Mouse (Mus musculus): ENCODE measurements around the gene Hlcs. TPM values are rescaled to one million over a fixed set of nuclear protein-coding genes. Genes with fewer than 3 reads are reported as not detected.

Gene Hlcs
- polyA plus RNA-seq, 1 experiment = 9.5 TPM

DNA sequence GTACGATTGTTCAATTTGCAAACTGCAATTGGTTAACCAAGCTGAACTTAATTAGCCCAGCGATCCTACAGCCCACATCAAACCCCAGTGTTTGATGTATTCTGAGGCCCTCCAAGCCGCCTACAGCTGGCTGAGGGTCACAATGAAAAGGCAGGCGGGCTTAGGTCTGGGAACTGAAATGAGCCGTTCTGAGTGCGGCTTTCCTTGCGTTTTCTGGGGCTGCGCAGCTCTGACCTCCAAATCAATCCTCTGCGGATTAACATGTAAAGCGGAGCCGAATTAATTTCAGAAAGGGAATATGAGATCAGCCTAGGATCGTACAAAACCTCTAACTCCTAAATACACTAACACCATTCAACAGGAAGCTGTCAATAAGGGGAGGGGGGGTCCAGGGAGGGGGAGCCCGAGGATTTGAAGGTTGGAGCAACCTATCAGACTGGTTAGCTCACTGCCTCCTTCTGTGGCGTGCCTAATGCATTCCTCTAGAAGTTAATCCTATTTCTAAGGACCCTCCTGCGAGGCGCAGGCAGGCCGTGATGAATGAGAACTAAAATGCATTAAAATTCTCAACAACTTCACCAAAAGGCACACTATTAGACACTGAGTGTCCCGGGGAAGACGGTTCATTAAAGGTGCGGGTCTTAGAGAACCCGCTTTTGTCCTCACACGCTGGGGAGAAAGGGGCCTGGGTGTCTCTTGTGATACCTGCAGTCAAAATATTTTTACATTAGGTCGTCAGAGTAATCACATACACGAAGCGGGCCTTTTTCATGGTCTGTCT is 133.8 kb downstream of the Hlcs start:
- Histone ChIP-seq H3K4me1 (ENCODE audit: control insufficient read depth, insufficient read depth, low read length) (no peaks in the 10 kb centered on the region), H3K4me3 (replicated peaks; ENCODE audit: extremely low read depth, low read depth, low read length) (no peak overlapping the region)
- no peak for DNase-seq
- 65% methylated on average over 25 of the region's 25 CpGs for WGBS
- TF ChIP-seq CTCF (IDR thresholded peaks at IDR 0.05; ENCODE audit: insufficient read depth, low read length) (no peak), POLR2A (IDR thresholded peaks at IDR 0.05; ENCODE audit: borderline replicate concordance, extremely low read depth, low read depth, low read length) (no peak)

DNA sequence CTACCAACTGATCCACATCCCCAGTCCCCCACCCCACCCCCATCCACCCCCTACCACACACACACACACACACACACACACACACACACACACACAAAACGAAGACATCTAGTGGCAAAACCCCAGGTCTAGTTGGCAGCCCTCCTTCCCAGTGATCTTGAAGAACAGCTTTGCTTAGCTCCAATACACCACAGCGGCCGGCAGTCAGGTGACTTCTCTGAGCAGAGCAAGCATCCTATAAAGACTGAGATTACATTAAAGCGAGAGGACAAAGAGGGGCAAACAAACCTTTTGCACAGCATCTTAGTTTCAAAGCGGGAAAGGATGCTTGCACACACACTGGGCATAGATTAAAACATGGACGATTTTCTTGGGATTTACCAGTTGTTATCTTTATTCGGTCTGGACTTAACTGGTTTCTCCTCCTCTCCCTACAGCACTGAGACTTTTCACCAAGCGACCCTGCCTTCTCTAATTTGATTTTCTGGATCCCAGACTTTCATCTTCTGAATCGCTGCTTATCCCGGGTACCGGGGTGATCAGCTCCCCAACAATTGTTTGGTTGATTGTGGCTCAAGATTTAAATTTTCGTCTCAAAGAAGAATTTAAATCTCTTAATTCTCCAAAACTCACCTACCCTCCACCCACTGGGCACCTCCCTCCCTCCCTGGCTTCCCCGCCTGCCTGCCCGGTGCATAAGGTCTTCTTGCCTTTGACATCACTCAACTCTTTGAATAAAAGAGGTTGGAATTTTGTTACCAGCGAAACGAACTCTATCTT is 134.7 kb downstream of the Hlcs start:
- no peaks in the 10 kb centered on the region for H3K4me1 ChIP-seq (ENCODE audit: control insufficient read depth, insufficient read depth, low read length)
- WGBS = 86% methylated on average over 16 of the region's 16 CpGs
- no peak overlapping the region for H3K4me3 ChIP-seq (replicated peaks; ENCODE audit: extremely low read depth, low read depth, low read length)
- DNase-seq = no peak
- TF ChIP-seq POLR2A (IDR thresholded peaks at IDR 0.05; ENCODE audit: borderline replicate concordance, extremely low read depth, low read depth, low read length) (no peak), CTCF (IDR thresholded peaks at IDR 0.05; ENCODE audit: insufficient read depth, low read length) (no peak)

DNA sequence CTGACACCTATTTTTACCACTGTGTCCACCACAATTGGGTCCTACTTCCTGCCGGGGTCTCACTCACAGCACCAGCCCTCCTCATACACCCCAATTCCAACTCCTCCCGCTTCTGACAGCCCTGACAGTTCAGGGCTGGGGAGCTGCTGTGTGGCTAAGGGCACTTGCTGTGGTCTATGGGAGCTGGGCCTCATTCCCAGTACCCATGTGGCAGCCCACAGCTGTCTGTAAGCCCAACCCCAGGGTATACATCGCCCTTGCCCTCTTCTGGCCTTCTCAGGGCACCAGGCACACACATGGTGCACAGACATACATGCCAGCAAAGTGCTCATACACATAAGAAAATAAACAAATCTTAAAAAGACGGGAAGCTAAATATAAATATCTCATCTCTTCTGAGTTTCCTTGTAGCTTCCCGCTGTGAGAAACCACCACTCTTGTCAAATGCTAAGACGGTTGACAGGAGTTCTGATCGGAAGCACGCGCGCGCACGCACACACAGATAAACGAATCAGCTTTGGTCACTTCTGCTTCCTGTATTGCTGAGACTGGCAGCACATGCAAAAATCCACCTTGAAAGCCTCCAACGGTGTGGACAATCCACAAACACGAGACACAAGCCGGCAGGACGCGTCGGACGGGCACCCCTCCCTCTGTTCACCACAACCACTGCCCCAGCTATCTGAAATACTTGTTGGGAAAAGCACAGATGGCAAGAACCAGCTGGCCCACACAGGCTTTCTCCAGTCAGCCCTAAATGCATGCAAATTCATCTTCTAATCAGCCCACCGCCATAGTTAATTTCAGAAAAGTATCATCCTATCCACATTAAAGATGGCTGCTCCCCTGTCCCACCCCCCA is 136.1 kb downstream of the Hlcs start:
- Histone ChIP-seq H3K4me3 (replicated peaks; ENCODE audit: extremely low read depth, low read depth, low read length) (no peak overlapping the region), H3K4me1 (ENCODE audit: control insufficient read depth, insufficient read depth, low read length) (no peaks in the 10 kb centered on the region)
- DNase-seq = no peak
- TF ChIP-seq CTCF (IDR thresholded peaks at IDR 0.05; ENCODE audit: insufficient read depth, low read length) (no peak), POLR2A (IDR thresholded peaks at IDR 0.05; ENCODE audit: borderline replicate concordance, extremely low read depth, low read depth, low read length) (no peak)
- 68% methylated on average over 21 of the region's 21 CpGs for WGBS

DNA sequence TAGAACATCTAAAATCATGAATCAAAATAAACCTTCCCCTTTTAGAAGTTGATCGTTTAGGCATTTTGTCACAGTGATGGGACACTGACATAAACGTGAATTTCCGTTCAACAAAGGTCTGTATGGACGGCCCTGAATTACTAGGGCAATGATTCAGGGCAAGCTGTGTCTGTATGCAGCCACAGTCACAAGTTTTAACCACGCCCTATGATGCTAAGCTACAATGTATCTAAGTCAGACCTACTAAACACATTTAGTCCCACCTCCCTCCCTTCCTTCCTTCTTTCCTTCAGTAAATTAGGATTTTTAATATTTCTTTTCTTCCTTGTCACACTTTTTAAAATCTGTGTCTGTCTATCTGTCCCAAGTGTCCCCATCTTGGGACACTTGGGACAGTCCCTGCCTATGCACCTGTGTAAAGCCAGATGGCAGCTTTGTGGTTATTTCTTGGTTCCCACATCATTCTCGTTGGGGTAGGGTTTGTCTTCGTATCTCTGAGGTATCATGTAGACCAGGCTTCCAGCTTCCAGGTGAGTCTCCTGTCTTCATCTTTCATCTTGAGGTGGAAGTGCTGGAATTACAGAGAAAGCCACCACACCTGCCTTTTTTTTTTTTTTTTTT is 137.9 kb downstream of the Hlcs start:
- no peak overlapping the region for H3K4me3 ChIP-seq (replicated peaks; ENCODE audit: extremely low read depth, low read depth, low read length)
- 79% methylated on average over 7 of the region's 7 CpGs for WGBS
- no peak for TF ChIP-seq POLR2A (IDR thresholded peaks at IDR 0.05; ENCODE audit: borderline replicate concordance, extremely low read depth, low read depth, low read length)
- no peak for TF ChIP-seq CTCF (IDR thresholded peaks at IDR 0.05; ENCODE audit: insufficient read depth, low read length)
- no peaks in the 10 kb centered on the region for H3K4me1 ChIP-seq (ENCODE audit: control insufficient read depth, insufficient read depth, low read length)
- no peak for DNase-seq

DNA sequence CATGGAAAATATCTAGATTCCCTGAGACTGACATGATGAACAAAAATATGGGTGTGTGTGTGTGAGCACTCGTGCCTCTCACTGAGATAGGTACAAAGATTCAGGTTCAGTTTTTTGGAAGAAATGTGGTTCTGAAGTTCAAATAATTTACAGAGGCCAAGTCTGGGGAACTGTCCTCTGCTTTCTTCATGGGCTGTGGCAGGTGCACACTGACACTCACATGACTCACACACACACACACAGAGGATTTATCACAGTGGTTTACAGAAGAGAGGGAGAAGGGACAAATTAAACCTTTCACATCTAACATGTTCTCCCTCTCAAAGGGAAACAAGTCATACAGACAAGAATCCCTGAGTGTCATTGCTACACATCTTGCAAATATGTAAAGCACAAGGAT is 140.0 kb downstream of the Hlcs start:
- WGBS = 82% methylated on average over 1 of the region's 1 CpGs
- Histone ChIP-seq H3K4me1 (ENCODE audit: control insufficient read depth, insufficient read depth, low read length) (no peaks in the 10 kb centered on the region), H3K4me3 (replicated peaks; ENCODE audit: extremely low read depth, low read depth, low read length) (no peak overlapping the region)
- TF ChIP-seq POLR2A (IDR thresholded peaks at IDR 0.05; ENCODE audit: borderline replicate concordance, extremely low read depth, low read depth, low read length) (no peak), CTCF (IDR thresholded peaks at IDR 0.05; ENCODE audit: insufficient read depth, low read length) (no peak)
- DNase-seq = no peak

DNA sequence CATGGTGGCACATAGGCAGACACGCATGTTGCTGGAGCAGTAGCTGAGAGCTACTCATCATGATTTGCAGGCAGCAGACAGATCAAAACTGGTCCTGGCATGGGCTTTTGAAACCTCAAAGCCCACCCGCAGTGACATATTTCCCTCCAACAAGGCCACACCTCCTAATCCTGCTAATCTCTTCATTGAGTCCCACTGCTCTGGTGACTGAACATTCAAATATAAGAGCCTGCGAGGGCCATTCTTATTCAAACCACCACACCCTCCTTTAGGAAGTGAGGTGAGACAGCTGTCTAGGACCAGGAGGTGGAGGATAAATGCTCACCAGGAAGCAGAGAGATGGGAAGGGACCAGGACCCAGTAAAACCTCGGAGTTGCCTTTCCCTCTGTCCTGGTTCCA is 143.2 kb downstream of the Hlcs start:
- TF ChIP-seq POLR2A (IDR thresholded peaks at IDR 0.05; ENCODE audit: borderline replicate concordance, extremely low read depth, low read depth, low read length) (no peak), CTCF (IDR thresholded peaks at IDR 0.05; ENCODE audit: insufficient read depth, low read length) (no peak)
- WGBS = 77% methylated on average over 4 of the region's 4 CpGs
- DNase-seq = no peak

DNA sequence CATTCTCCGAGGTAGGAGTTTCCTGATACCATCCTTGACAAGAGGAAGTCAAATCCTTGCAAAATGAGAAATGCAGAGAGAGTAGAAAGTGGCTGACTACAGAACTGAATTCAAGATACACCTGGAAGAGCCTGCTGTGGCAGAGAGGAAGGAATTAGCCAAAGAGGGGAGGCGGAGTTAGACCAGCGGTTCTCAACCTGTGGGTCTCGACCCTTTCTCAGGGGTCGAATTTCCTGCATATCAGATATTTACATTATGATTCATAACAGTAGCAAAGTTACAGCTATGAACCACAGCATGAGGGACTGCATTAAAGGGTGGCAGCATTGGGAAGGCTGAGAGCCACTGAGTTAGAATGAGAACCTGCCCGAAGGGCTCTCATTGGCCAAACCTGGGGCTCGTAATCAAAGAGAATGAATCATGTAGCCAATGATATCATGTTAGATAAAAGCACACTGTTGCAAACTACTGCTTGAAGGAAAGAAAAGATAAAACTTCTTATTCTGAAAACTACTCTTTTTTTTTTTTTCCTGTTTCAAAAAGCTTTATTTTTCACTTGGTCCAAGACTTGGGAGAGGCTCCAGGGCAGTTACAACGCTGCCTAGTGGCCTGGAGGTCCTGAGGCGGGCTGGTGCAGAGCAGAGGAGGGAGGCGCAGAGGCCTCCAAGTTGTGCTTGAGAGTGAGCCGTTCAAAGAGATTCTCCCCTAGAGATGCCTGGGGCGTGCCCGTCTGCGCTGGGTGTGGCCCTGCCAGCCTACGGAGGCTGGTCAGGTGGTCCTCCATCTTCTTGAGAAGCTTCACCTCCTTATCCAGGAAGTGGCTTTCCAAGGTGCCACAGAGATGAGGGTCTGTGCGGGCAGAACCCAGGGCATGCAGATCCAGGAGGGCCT is 144.5 kb downstream of the Hlcs start:
- no peak for DNase-seq
- Histone ChIP-seq H3K4me3 (replicated peaks; ENCODE audit: extremely low read depth, low read depth, low read length) (no peak overlapping the region), H3K4me1 (ENCODE audit: control insufficient read depth, insufficient read depth, low read length) (no peaks in the 10 kb centered on the region)
- 83% methylated on average over 16 of the region's 16 CpGs for WGBS
- TF ChIP-seq POLR2A (IDR thresholded peaks at IDR 0.05; ENCODE audit: borderline replicate concordance, extremely low read depth, low read depth, low read length) (no peak), CTCF (IDR thresholded peaks at IDR 0.05; ENCODE audit: insufficient read depth, low read length) (no peak)

More for the DNA sequence above, 143.2 kb downstream of the Hlcs start:
- H3K4me1 ChIP-seq (ENCODE audit: control insufficient read depth, insufficient read depth, low read length) = no peaks in the 10 kb centered on the region
- no peak overlapping the region for H3K4me3 ChIP-seq (replicated peaks; ENCODE audit: extremely low read depth, low read depth, low read length)

DNA sequence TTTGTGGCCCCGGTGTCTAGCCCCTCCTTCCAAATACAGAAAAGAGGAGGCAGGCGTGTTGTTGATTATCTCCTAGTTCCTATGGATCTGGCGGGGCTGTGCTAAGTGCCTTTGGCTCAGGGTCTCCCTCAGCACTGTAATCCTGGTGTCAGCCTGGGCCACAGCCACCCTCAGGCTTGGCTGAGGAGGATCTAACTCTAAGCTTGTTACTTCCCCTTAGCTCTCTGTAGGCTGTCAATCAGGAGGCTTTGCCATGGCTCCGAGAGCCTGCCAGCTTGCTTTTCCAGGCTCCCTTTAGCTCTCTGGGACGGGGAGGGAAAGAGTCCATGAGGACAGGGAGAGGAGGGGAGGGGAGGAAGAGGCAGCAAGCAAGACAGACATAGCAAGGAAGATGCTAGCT is 148.4 kb downstream of the Hlcs start:
- no peak overlapping the region for H3K4me3 ChIP-seq (replicated peaks; ENCODE audit: extremely low read depth, low read depth, low read length)
- TF ChIP-seq CTCF (IDR thresholded peaks at IDR 0.05; ENCODE audit: insufficient read depth, low read length) = no peak
- no peak for TF ChIP-seq POLR2A (IDR thresholded peaks at IDR 0.05; ENCODE audit: borderline replicate concordance, extremely low read depth, low read depth, low read length)
- WGBS = 47% methylated on average over 5 of the region's 5 CpGs
- DNase-seq = no peak
- no peaks in the 10 kb centered on the region for H3K4me1 ChIP-seq (ENCODE audit: control insufficient read depth, insufficient read depth, low read length)

Measured in lung, adult 2 months (tissue).